Mouse (Mus musculus): ENCODE data around the gene Zfp358. TPM values are rescaled to one million over a fixed set of nuclear protein-coding genes. Genes with fewer than 3 reads are reported as not detected.
A peak's percentile ranks its signal among the peaks of the same experiment; 100 is the strongest.

Gene Zfp358
- total and polyA plus RNA-seq, 3 experiments, result 24.9 to 51.3 (median 30.7) TPM

DNA sequence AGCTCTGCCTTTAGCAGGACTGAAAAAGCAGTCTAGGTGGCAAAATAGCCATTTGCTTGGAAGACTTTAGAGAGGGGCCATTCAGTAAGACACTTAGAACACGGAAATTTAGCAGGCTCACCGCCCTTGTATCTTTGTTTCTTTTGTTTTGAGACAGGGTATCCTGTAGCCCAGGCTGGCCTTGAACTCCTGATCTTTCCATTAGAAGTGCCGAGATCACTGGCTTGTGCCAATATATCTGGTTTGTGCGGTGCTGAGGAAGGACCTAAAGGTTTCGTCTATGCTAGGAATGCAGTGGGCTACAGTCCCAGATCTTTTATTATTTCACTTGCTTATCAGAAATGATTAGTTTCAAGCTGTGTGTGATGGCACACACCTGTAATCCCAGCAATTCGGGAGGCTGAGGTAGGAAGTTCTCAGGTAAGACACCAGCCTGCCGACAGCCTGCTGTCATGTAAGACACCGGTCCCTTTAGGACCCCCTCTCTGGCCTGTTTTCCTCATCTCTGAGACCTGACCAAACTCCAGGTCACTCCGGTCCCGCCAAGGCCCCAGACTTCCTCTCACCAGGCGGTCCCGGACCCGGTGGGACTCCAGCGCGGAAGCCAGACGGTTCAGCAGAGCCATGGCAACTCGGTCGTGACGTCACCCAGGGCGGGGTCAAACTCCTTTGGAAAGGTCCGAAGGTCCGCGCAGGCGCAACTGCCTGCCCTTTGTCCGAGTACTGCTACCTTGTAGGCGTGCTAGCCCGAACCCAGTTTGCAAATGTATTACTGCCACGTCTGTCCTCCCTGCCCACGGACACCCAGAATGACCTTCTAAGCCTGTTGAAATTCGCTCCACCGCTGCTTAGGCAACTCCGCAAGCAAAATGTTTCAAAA, 25.7 kb upstream of the Zfp358 start, which contains the start of gene Pex11g:
Gene Pex11g (minus strand): TSS at position 675 of the 880 bp plus-strand sequence.
- peak within 1 kb of the TSS; percentile 83 for H3K27ac ChIP-seq
- intact Hi-C loops (cut with DNase I), result loop anchor here (2.0 to 5.0 kb wide), 2 partner anchors 26 to 205 kb away; partner anchors contain the start of genes Fcor and Zfp358
- no peaks in the 10 kb centered on the region for H3K79me2 ChIP-seq (replicated peaks; ENCODE audit: control insufficient read depth, insufficient read depth, low read length)
- H3K4me3 ChIP-seq, result peak within 1 kb of the TSS; percentile 60
- H3K36me3 ChIP-seq (ENCODE audit: control insufficient read depth, insufficient read depth, low read length), result no peaks in the 10 kb centered on the region
- H3K27me3 ChIP-seq (ENCODE audit: control insufficient read depth, insufficient read depth, low read length), result no peaks in the 10 kb centered on the region
- no peaks in the 10 kb centered on the region for H3K4me1 ChIP-seq (ENCODE audit: control insufficient read depth, insufficient read depth, low read length)
- no peak for TF ChIP-seq CTCF (IDR thresholded peaks at IDR 0.05)
- peak; percentile 87 for TF ChIP-seq POLR2A (IDR thresholded peaks at IDR 0.05; ENCODE audit: insufficient read depth, low read depth, low read length)
- peak; percentile 51; the same call in 1 of the 2 replicates for TF ChIP-seq EP300 (IDR thresholded peaks at IDR 0.05; ENCODE audit: insufficient read depth, low read depth, low read length)
- H3K9ac ChIP-seq (ENCODE audit: low read depth, low read length), result peak within 1 kb of the TSS; percentile 61
- 5% methylated on average over 32 of the region's 32 CpGs for WGBS
- DNase-seq, result peak; percentile 97 to 98

DNA sequence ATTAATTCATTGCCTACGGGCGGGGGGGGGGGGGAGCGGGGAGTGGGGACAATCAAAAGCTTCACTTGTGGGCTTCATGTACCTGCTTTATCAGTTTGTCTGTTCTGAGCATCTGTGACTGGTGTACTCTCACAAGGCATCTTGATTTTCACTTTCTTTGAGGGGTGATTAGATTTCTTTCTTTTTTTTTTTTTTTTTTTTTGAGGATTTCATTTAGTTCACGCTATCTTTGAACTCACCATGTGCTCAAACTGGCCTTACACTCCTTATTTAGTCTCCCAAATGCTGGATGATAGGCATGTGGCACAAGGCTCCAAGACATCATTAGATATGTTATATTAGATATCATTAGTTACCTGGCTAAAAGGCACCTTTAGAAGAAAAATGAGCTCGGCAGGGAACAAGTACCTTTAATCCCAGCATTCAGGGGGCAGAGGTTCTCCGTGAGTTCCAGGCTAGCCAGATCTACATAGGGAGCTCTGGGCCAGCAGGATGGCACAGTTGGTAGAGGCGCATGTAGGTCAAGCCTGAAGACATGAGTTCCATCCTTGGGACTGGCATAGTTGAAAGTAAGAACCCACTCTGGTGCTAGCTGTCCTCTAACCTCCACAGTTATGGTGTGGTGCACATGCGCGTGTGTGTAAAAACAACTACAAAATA, 24.9 kb upstream of the Zfp358 start:
- H3K4me1 ChIP-seq (ENCODE audit: control insufficient read depth, insufficient read depth, low read length), result no peaks in the 10 kb centered on the region
- no peak for DNase-seq
- intact Hi-C loops (cut with DNase I), result loop anchor here (2.0 to 5.0 kb wide), 2 partner anchors 25 to 204 kb away; partner anchors contain the start of genes Fcor and Zfp358
- TF ChIP-seq POLR2A (IDR thresholded peaks at IDR 0.05; ENCODE audit: insufficient read depth, low read depth, low read length), result no peak
- TF ChIP-seq CTCF (IDR thresholded peaks at IDR 0.05), result no peak
- TF ChIP-seq EP300 (IDR thresholded peaks at IDR 0.05; ENCODE audit: insufficient read depth, low read depth, low read length), result no peak
- H3K4me3 ChIP-seq, result peak overlapping the region; percentile 60
- no peaks in the 10 kb centered on the region for H3K79me2 ChIP-seq (replicated peaks; ENCODE audit: control insufficient read depth, insufficient read depth, low read length)
- H3K27ac ChIP-seq, result peak overlapping the region; percentile 83
- 55% methylated on average over 9 of the region's 9 CpGs for WGBS
- H3K27me3 ChIP-seq (ENCODE audit: control insufficient read depth, insufficient read depth, low read length), result no peaks in the 10 kb centered on the region
- H3K36me3 ChIP-seq (ENCODE audit: control insufficient read depth, insufficient read depth, low read length), result no peaks in the 10 kb centered on the region
- peak overlapping the region; percentile 40 for H3K9ac ChIP-seq (ENCODE audit: low read depth, low read length)

DNA sequence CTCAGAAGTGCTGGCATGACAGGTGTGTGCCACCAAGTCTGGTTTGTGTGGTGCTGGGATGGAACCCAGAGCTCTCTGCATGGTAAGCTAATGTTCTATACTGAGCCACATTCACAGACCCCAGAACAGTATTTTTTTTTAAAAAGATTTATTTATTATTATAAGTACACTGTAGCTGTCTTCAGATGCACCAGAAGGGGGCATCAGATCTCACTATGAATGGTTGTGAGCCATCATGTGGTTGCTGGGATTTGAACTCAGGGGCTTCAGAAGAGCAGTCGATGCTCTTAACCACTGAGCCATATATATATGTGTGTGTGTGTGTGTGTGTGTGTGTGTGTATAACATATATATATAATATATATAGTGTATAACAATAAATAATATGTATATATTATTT, 24.1 kb upstream of the Zfp358 start:
- Histone ChIP-seq H3K79me2 (replicated peaks; ENCODE audit: control insufficient read depth, insufficient read depth, low read length) (no peaks in the 10 kb centered on the region), H3K9ac (ENCODE audit: low read depth, low read length) (no peak overlapping the region), H3K4me1 (ENCODE audit: control insufficient read depth, insufficient read depth, low read length) (no peaks in the 10 kb centered on the region), H3K4me3 (no peak overlapping the region), H3K36me3 (ENCODE audit: control insufficient read depth, insufficient read depth, low read length) (no peaks in the 10 kb centered on the region), H3K27me3 (ENCODE audit: control insufficient read depth, insufficient read depth, low read length) (no peaks in the 10 kb centered on the region), H3K27ac (no peak overlapping the region)
- TF ChIP-seq CTCF (IDR thresholded peaks at IDR 0.05) (peak; percentile 34), EP300 (IDR thresholded peaks at IDR 0.05; ENCODE audit: insufficient read depth, low read depth, low read length) (no peak)
- 96% methylated on average over 1 of the region's 1 CpGs for WGBS
- no peak for DNase-seq
- intact Hi-C loops (cut with DNase I), result loop anchor here (5.0 kb wide), 1 partner anchor 203 kb away; the partner anchor contains the start of gene Fcor

DNA sequence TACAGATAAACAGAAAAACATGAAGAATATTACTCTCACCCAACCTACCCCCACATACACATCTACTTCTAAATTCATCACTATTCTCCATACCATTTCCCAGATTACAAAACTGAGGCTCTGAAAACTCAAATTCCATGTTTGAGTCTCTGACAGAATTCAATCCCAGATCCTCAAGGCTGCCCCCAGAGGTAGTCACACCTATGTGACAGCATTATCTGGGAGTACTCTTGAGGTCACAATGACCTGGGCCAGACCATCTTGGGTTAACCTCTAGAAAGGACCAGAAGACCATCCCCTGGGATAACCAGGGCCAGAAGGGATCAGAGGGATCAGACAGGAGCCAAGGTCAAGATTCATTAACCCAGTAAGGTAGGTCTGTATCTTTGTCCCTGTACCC, 22.4 kb upstream of the Zfp358 start, which contains the start of gene Tex45:
Gene Tex45 (plus strand): TSS at position 301 of the 400 bp plus-strand sequence.
- TF ChIP-seq CTCF (IDR thresholded peaks at IDR 0.05) (no peak), EP300 (IDR thresholded peaks at IDR 0.05; ENCODE audit: insufficient read depth, low read depth, low read length) (no peak), POLR2A (IDR thresholded peaks at IDR 0.05; ENCODE audit: insufficient read depth, low read depth, low read length) (no peak)
- intact Hi-C loops (cut with DNase I), result no loop called here

DNA sequence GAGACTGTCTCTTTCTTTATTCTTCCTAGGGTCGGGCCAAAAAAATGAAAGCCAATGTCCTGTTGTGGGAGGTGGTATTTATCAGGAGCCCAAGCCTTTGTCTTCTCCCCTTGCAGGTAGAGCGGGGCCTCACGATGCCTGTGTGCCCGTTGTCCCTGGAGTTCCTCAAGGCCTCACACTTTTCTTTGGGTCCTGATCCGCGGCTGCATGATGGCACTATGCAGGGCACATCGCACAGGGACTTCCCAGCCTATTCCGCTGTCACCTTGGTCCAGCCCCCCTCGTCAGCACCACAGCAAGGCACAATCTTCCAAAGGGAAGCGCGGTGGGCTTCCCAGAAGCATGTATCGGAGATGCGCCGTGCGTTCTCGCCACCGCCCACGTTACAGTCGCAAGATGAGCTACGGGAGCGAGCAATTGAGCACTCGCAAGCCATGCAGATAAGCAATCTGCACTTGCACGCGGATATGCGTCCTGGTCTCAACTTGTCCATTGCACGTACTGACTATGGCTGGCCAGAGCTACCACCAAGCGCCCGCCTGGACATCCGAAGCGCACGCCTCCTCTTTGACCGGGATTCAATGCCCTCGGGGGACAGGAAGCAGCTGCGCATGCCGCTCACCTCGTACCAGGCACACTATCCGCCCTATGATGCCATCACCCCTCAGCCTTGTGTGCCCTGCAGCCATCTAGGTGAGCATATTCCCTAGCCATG, 17.1 kb upstream of the Zfp358 start:
- Histone ChIP-seq H3K79me2 (replicated peaks; ENCODE audit: control insufficient read depth, insufficient read depth, low read length) (no peaks in the 10 kb centered on the region), H3K4me3 (no peak overlapping the region), H3K36me3 (ENCODE audit: control insufficient read depth, insufficient read depth, low read length) (no peaks in the 10 kb centered on the region), H3K27ac (no peak overlapping the region), H3K9ac (ENCODE audit: low read depth, low read length) (no peak overlapping the region), H3K4me1 (ENCODE audit: control insufficient read depth, insufficient read depth, low read length) (no peaks in the 10 kb centered on the region), H3K27me3 (ENCODE audit: control insufficient read depth, insufficient read depth, low read length) (peaks cover 5% of the 10 kb centered on the region; the same call in 1 of the 2 replicates)
- TF ChIP-seq EP300 (IDR thresholded peaks at IDR 0.05; ENCODE audit: insufficient read depth, low read depth, low read length) (no peak), POLR2A (IDR thresholded peaks at IDR 0.05; ENCODE audit: insufficient read depth, low read depth, low read length) (no peak), CTCF (IDR thresholded peaks at IDR 0.05) (no peak)
- WGBS, result 23% methylated on average over 37 of the region's 37 CpGs
- intact Hi-C loops (cut with DNase I), result no loop called here
- DNase-seq, result no peak

More for the DNA sequence above, 22.4 kb upstream of the Zfp358 start, which contains the start of gene Tex45:
- no peaks in the 10 kb centered on the region for H3K36me3 ChIP-seq (ENCODE audit: control insufficient read depth, insufficient read depth, low read length)
- DNase-seq, result no peak
- H3K27ac ChIP-seq, result no peak within 1 kb of the TSS
- H3K27me3 ChIP-seq (ENCODE audit: control insufficient read depth, insufficient read depth, low read length), result no peaks in the 10 kb centered on the region
- H3K4me1 ChIP-seq (ENCODE audit: control insufficient read depth, insufficient read depth, low read length), result no peaks in the 10 kb centered on the region
- H3K9ac ChIP-seq (ENCODE audit: low read depth, low read length), result no peak within 1 kb of the TSS
- no peak within 1 kb of the TSS for H3K4me3 ChIP-seq
- no peaks in the 10 kb centered on the region for H3K79me2 ChIP-seq (replicated peaks; ENCODE audit: control insufficient read depth, insufficient read depth, low read length)
